Mouse (Mus musculus) forebrain, postnatal 0 days (tissue): ENCODE data around the gene Zc3h7b. TPM values are rescaled to one million over a fixed set of nuclear protein-coding genes. Genes with fewer than 3 reads are reported as not detected.

Experiments used
- ATAC-seq: fragments of 200-750 bp; cut with Nextera tagmentation; 2 replicates; pipeline ENCODE4 v1.8.0; 2017; ENCODE audit warnings: mild to moderate bottlenecking, moderate library complexity
- DNase-seq: peaks from one replicate; pipeline ENCODE4 v3.0.0-alpha.2; 2015
- H3K27ac ChIP-seq: fragments of 300-500 bp; sonication (generic); 2 replicates; pipeline ENCODE4 v1.5.1; 2014; ENCODE audit warnings: low read depth, mild to moderate bottlenecking, antibody characterized with exemption, low read length, moderate library complexity, mixed read lengths
- H3K27me3 ChIP-seq: fragments of 300-500 bp; sonication (generic); 2 replicates; pipeline ENCODE4 v1.6.1; 2014; ENCODE audit warnings: mild to moderate bottlenecking, low read length, mixed read lengths; ENCODE audit not compliant: insufficient read depth
- H3K36me3 ChIP-seq: fragments of 300-500 bp; sonication (generic); 2 replicates; pipeline ENCODE4 v1.6.1; 2014; ENCODE audit warnings: mild to moderate bottlenecking, moderate library complexity; ENCODE audit not compliant: insufficient read depth
- H3K4me1 ChIP-seq: fragments of 300-500 bp; sonication (generic); 2 replicates; pipeline ENCODE4 v1.6.1; 2014; ENCODE audit warnings: antibody characterized with exemption; ENCODE audit not compliant: insufficient read depth
- H3K4me2 ChIP-seq: fragments of 300-500 bp; sonication (generic); 2 replicates; pipeline ENCODE4 v1.6.1; 2014; ENCODE audit warnings: low read depth, mild to moderate bottlenecking, moderate library complexity
- H3K4me3 ChIP-seq: fragments of 300-500 bp; sonication (generic); 2 replicates; pipeline ENCODE4 v1.5.1; 2014; ENCODE audit warnings: low read depth, low read length, mixed read lengths
- H3K9ac ChIP-seq: fragments of 300-500 bp; sonication (generic); 2 replicates; pipeline ENCODE4 v1.6.1; 2014; ENCODE audit warnings: mild to moderate bottlenecking
- H3K9me3 ChIP-seq: fragments of 300-500 bp; sonication (generic); 2 replicates; pipeline ENCODE4 v1.6.1; 2016; ENCODE audit warnings: low read length
- CTCF ChIP-seq: sonication (generic); IDR thresholded peaks from 2 replicates; pipeline ENCODE4 v1.5.1; 2016; ENCODE audit warnings: antibody characterized with exemption, control low read depth, low read depth
- WGBS: fragments of 180-500 bp; shearing (Covaris S2); extraction: QIAGEN DNeasy Blood & Tissue Kit; methylation state at CpG from one replicate; pipeline ENCODE4 v1.1.7; 2014; 5-methylcytosine and 5-hydroxymethylcytosine counted together
- polyA plus RNA-seq: library from polyadenylated mRNA; unstranded; fragments of >200 nt; fragmentation: Nextera tagmentation; extraction: Ambion mirVana; gene quantifications from 2 replicates; pipeline ENCODE4 v1.2.1, GENCODE M21; 2015
- total RNA-seq: library from RNA; depleted of rRNA; stranded (reverse); fragments of >200 nt; gene quantifications from 2 replicates; pipeline ENCODE4 v1.2.3, GENCODE M21; 2014

The Zc3h7b gene
- total and polyA plus RNA-seq, 2 experiments from 2014 or later = 41.3 to 131 TPM

- Histone ChIP-seq H3K4me2 (no peak overlapping the region), H3K36me3 (peaks cover 34% of the 10 kb centered on the region), H3K27me3 (no peaks in the 10 kb centered on the region), H3K9me3 (no peaks in the 10 kb centered on the region), H3K9ac (no peak overlapping the region), H3K4me3 (no peak overlapping the region), H3K27ac (no peak overlapping the region), H3K4me1 (no peaks in the 10 kb centered on the region)
- DNase-seq (no peak), ATAC-seq (no peak)
- TF ChIP-seq CTCF = no peak
- 88% methylated on average over 13 of the region's 13 CpGs for WGBS
These were observed 42.4 kb upstream of the Zc3h7b start for GRCm38 (mm10) chr15:81702306-81703093.

GRCm38 (mm10) chr15:81703094-81703489, 41.8 kb upstream of the Zc3h7b start:
- 84% methylated on average over 3 of the region's 3 CpGs for WGBS
- no peak for TF ChIP-seq CTCF
- no peaks in the 10 kb centered on the region for H3K9me3 ChIP-seq
- no peaks in the 10 kb centered on the region for H3K4me1 ChIP-seq
- H3K9ac ChIP-seq = no peak overlapping the region
- no peak overlapping the region for H3K4me3 ChIP-seq
- H3K27ac ChIP-seq = no peak overlapping the region
- H3K4me2 ChIP-seq = no peak overlapping the region
- ATAC-seq (no peak), DNase-seq (no peak)
- H3K36me3 ChIP-seq = peaks cover 35% of the 10 kb centered on the region
- no peaks in the 10 kb centered on the region for H3K27me3 ChIP-seq

GRCm38 (mm10) chr15:81708991-81709390, 35.9 kb upstream of the Zc3h7b start:
- Histone ChIP-seq H3K27me3 (no peaks in the 10 kb centered on the region), H3K36me3 (peaks cover 77% of the 10 kb centered on the region), H3K4me2 (no peak overlapping the region), H3K9ac (no peak overlapping the region), H3K9me3 (no peaks in the 10 kb centered on the region), H3K4me1 (no peaks in the 10 kb centered on the region), H3K27ac (no peak overlapping the region), H3K4me3 (no peak overlapping the region)
- 87% methylated on average over 11 of the region's 11 CpGs for WGBS
- no peak for TF ChIP-seq CTCF
- DNase-seq (no peak), ATAC-seq (no peak)

GRCm38 (mm10) chr15:81709686-81710085, 35.2 kb upstream of the Zc3h7b start:
- WGBS = 89% methylated on average over 1 of the region's 1 CpGs
- TF ChIP-seq CTCF = no peak
- no peak overlapping the region for H3K9ac ChIP-seq

GRCm38 (mm10) chr15:81710801-81711200, 34.1 kb upstream of the Zc3h7b start:
- Histone ChIP-seq H3K4me1 (no peaks in the 10 kb centered on the region), H3K4me3 (no peak overlapping the region), H3K9me3 (no peaks in the 10 kb centered on the region), H3K27ac (no peak overlapping the region), H3K4me2 (no peak overlapping the region), H3K27me3 (no peaks in the 10 kb centered on the region), H3K36me3 (peaks cover 68% of the 10 kb centered on the region), H3K9ac (no peak overlapping the region)
- DNase-seq (no peak), ATAC-seq (no peak)
- no peak for TF ChIP-seq CTCF
- 71% methylated on average over 4 of the region's 4 CpGs for WGBS

More at GRCm38 (mm10) chr15:81709686-81710085, 35.2 kb upstream of the Zc3h7b start:
- ATAC-seq = no peak
- H3K27ac ChIP-seq = no peak overlapping the region
- peaks cover 70% of the 10 kb centered on the region for H3K36me3 ChIP-seq
- no peak overlapping the region for H3K4me2 ChIP-seq
- no peak overlapping the region for H3K4me3 ChIP-seq
- DNase-seq = no peak
- H3K27me3 ChIP-seq = no peaks in the 10 kb centered on the region
- H3K9me3 ChIP-seq = no peaks in the 10 kb centered on the region
- no peaks in the 10 kb centered on the region for H3K4me1 ChIP-seq

GRCm38 (mm10) chr15:81713742-81714141, 31.1 kb upstream of the Zc3h7b start:
- Histone ChIP-seq H3K27ac (no peak overlapping the region), H3K36me3 (peaks cover 78% of the 10 kb centered on the region), H3K9ac (no peak overlapping the region), H3K9me3 (no peaks in the 10 kb centered on the region), H3K4me2 (no peak overlapping the region), H3K27me3 (no peaks in the 10 kb centered on the region), H3K4me3 (no peak overlapping the region), H3K4me1 (no peaks in the 10 kb centered on the region)
- ATAC-seq = no peak
- TF ChIP-seq CTCF = no peak
- WGBS = 81% methylated on average over 6 of the region's 6 CpGs
- no peak for DNase-seq

GRCm38 (mm10) chr15:81718336-81719138, 26.3 kb upstream of the Zc3h7b start:
- WGBS = 70% methylated on average over 9 of the region's 9 CpGs
- Histone ChIP-seq H3K27ac (peak overlapping the region; percentile 82), H3K36me3 (peaks cover 80% of the 10 kb centered on the region), H3K4me2 (no peak overlapping the region), H3K27me3 (no peaks in the 10 kb centered on the region), H3K9me3 (no peaks in the 10 kb centered on the region), H3K4me1 (no peaks in the 10 kb centered on the region), H3K4me3 (no peak overlapping the region), H3K9ac (no peak overlapping the region)
- DNase-seq = peak; percentile 69
- peak; percentile 92 for ATAC-seq
- TF ChIP-seq CTCF = no peak
